Mouse (Mus musculus) neutrophil, adult 59 days (primary cell): Measurements from ENCODE around the gene Sel1l3. TPM values are rescaled to one million over a fixed set of nuclear protein-coding genes. Genes with fewer than 3 reads are reported as not detected.

Source experiments
- total RNA-seq, 2 experiments: library from RNA; stranded (reverse); gene quantifications; 1 replicate in 1 of 2; 2 replicates in 1 of 2; pipeline ENCODE4 v1.2.4; 2023

Gene Sel1l3
- not detected for total RNA-seq

DNA sequence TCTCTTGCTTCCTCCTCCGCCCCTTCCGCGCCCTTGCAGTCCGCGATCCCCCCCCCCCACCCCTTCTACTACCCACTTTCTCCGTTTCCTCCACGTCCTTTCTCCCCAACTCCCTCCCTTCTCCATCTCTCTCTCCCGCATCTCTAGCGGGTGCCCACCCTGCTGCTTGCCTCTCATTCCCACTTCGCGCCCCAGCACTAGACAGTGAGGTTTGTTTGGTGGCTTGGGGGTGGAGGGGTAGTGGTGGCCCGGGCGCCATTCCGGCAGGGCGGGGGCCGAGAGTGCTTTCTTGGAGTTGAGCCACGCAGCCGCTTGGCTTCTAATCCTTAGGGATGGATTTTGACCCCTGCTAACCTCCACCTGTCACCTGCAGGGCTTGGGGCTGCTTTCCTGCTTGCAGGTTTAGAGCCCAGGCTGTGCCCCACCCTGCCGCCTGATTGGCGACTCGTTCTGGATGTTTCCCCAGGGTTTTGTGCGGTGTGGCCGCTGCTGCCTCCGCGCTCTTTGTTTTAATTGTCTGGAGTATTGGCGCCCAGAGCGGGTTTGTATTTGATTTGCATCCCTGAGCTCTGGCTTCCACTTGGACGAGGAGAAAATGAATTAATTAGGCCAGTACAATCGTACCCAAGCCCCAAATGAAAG lies at the start of gene Sel1l3:
TSS of gene Sel1l3 (minus strand) at position 217 of the 642 bp plus-strand sequence.

Other genes with a start within 250 kb of the Sel1l3 start
- not detected for gene Slc34a2, start 175.8 kb downstream of the Sel1l3 start, total RNA-seq
- gene Smim20, start 53.2 kb upstream of the Sel1l3 start, total RNA-seq = 10 to 100 TPM; 26.6 to 32.1 TPM